Mouse (Mus musculus) small intestine, adult 2 months (tissue): ENCODE results near the gene Tnfrsf13c.

Experiments used
- CTCF ChIP-seq: fragments of 200-500 bp; IDR thresholded peaks from 2 replicates; pipeline ENCODE4 v1.5.1; 2012; ENCODE audit warnings: low read depth, mild to moderate bottlenecking, control low read depth, inconsistent platforms, low read length, moderate library complexity, mixed read lengths; ENCODE audit not compliant: insufficient replicate concordance, insufficient read length; ENCODE audit errors: extremely low read depth
- POLR2A ChIP-seq: fragments of 200-500 bp; IDR thresholded peaks from 2 replicates; pipeline ENCODE4 v1.6.1; 2012; ENCODE audit warnings: low read depth, mild to moderate bottlenecking, control low read depth, inconsistent platforms, low read length, moderate library complexity

DNA sequence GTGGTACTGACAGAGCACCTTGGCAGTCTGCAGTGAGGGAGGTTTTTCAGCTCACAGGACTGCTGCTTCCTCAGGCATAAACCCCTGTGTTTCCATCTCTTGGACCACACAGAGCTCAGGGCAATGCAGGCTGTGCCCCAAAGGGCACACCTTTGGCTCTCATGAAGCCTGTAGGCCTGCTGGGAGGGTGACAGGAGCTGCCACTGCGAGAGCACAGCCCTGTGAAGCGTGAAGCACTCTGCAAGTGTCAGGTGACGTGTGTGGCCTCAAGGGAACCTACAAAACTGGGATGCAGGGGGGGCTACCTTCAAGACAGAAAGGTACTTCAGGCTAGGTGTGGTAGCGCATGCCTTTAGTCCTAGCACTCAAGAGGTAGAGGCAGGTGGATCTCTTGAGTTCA lies 8.5 kb upstream of the Tnfrsf13c start:
- no peak for TF ChIP-seq CTCF
- no peak for TF ChIP-seq POLR2A
